Mouse (Mus musculus): ENCODE measurements around the gene Sgpl1. TPM values are rescaled to one million over a fixed set of nuclear protein-coding genes. Genes with fewer than 3 reads are reported as not detected.

Sgpl1 gene
- polyA plus RNA-seq, 1 experiment, result 18.7 TPM

DNA sequence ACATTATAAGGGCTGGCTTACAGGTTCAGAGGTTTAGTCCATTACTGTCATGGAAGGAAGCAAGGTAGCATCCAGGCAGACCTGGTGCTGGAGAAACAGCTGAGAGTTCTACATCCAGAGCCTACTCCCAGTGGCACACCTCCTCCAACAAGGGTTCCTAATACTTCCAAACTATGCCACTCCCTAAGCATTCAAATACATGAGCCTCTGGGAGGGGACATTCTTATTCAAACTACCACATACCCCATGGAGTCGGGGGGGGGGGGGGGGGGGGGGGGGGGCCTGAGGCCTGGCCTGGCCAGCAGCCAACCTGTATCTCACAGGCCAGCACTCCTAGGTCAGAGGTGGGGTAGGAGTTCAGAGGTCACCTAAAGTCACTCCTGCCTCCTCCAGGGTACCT is 88.4 kb downstream of the Sgpl1 start:
- no CpG with 5 or more reads among the region's 1 CpGs for WGBS
- H3K27ac ChIP-seq (ENCODE audit: control insufficient read depth, insufficient read depth, low read depth, low read length, poor library complexity), result no peak overlapping the region
- H3K4me3 ChIP-seq (replicated peaks; ENCODE audit: control insufficient read depth, low read depth, low read length), result no peak overlapping the region
- TF ChIP-seq CTCF (IDR thresholded peaks at IDR 0.05; ENCODE audit: control insufficient read depth, insufficient read depth, low read length) (no peak), POLR2A (IDR thresholded peaks at IDR 0.05; ENCODE audit: borderline replicate concordance, control insufficient read depth, low read depth, low read length) (no peak)
- no peaks in the 10 kb centered on the region for H3K4me1 ChIP-seq (ENCODE audit: control insufficient read depth, insufficient read depth, low read length)

- WGBS, result 90% methylated on average over 7 of the region's 7 CpGs
- TF ChIP-seq CTCF (IDR thresholded peaks at IDR 0.05; ENCODE audit: control insufficient read depth, insufficient read depth, low read length) (no peak), POLR2A (IDR thresholded peaks at IDR 0.05; ENCODE audit: borderline replicate concordance, control insufficient read depth, low read depth, low read length) (no peak)
- H3K4me3 ChIP-seq (replicated peaks; ENCODE audit: control insufficient read depth, low read depth, low read length), result no peak overlapping the region
- no peaks in the 10 kb centered on the region for H3K4me1 ChIP-seq (ENCODE audit: control insufficient read depth, insufficient read depth, low read length)
- H3K27ac ChIP-seq (ENCODE audit: control insufficient read depth, insufficient read depth, low read depth, low read length, poor library complexity), result no peak overlapping the region
These were observed 90.8 kb downstream of the Sgpl1 start for GRCm38 (mm10) chr10:61056661-61057060.

- Histone ChIP-seq H3K4me3 (replicated peaks; ENCODE audit: control insufficient read depth, low read depth, low read length) (no peak overlapping the region), H3K27ac (ENCODE audit: control insufficient read depth, insufficient read depth, low read depth, low read length, poor library complexity) (no peak overlapping the region), H3K4me1 (ENCODE audit: control insufficient read depth, insufficient read depth, low read length) (no peaks in the 10 kb centered on the region)
- 56% methylated on average over 14 of the region's 14 CpGs for WGBS
- TF ChIP-seq CTCF (IDR thresholded peaks at IDR 0.05; ENCODE audit: control insufficient read depth, insufficient read depth, low read length) (peak; percentile 87), POLR2A (IDR thresholded peaks at IDR 0.05; ENCODE audit: borderline replicate concordance, control insufficient read depth, low read depth, low read length) (no peak)
These were observed 95.4 kb downstream of the Sgpl1 start for GRCm38 (mm10) chr10:61051993-61052613.

Other genes starting within 250 kb of the Sgpl1 start
- gene Pcbd1, start 58.4 kb downstream of the Sgpl1 start, polyA plus RNA-seq (2011; ENCODE audit: insufficient read depth, insufficient read length, low replicate concordance, missing spikeins), result 3.6 and 5.2 TPM in 2 replicates
- gene Tbata, start 24.3 kb upstream of the Sgpl1 start, polyA plus RNA-seq (2011; ENCODE audit: insufficient read depth, insufficient read length, low replicate concordance, missing spikeins), result 7.3 TPM in 1 of 2 replicates, not detected in the other
- 1.5 and 3.6 TPM in 2 replicates for gene Adamts14, start 125.7 kb upstream of the Sgpl1 start, polyA plus RNA-seq (2011; ENCODE audit: insufficient read depth, insufficient read length, low replicate concordance, missing spikeins)
- 0.79 and 1.0 TPM in 2 replicates for gene Prf1, start 150.1 kb upstream of the Sgpl1 start, polyA plus RNA-seq (2011; ENCODE audit: insufficient read depth, insufficient read length, low replicate concordance, missing spikeins)
- gene Pald1, start 235.8 kb upstream of the Sgpl1 start, polyA plus RNA-seq (2011; ENCODE audit: insufficient read depth, insufficient read length, low replicate concordance, missing spikeins), result 1.8 and 4.1 TPM in 2 replicates

Measured in bone marrow, adult 2 months (tissue).